Mouse (Mus musculus) activated CD4-positive, CD25-positive, alpha-beta regulatory T cell, adult 9 weeks (primary cell): ENCODE results near the gene U2af2. TPM values are rescaled to one million over a fixed set of nuclear protein-coding genes. Genes with fewer than 3 reads are reported as not detected.

ENCODE experiments used
- polyA plus RNA-seq: library from polyadenylated mRNA; unstranded; fragments of 100-300 nt; shearing (Covaris generic); gene quantifications from one replicate; pipeline ENCODE4 v1.2.1, GENCODE M21; 2017

U2af2 gene
- polyA plus RNA-seq = 98.6 TPM

DNA sequence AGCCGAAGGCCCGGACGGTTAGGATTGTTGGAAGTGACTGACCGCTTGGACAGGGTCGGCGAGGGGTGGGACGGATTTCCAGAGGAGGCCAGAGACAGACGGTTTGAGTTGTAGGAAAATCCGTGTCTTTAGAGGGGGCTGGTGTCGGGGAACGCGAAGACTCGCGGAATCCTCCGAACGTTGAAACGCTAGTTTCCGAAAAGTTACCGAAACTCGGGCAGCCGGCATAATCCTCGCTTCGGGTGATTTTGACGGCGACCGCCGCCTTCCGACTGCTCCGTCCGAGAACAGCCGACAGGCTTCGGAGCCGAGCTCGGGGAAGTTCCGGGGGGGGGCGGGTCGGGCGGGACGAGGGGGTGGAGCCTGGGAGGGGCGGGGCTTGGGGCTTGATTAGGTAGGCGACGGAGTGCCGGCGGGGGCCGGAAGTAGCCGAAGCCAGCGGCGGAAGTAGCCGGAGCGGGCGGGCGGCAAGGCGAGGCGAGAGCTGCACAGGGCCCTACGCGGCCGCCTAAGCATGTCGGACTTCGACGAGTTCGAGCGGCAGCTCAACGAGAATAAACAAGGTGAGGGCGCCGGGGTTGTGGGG is at the start of gene U2af2:
TSS of gene U2af2 (plus strand) at position 370 of the 586 bp plus-strand sequence.

DNA sequence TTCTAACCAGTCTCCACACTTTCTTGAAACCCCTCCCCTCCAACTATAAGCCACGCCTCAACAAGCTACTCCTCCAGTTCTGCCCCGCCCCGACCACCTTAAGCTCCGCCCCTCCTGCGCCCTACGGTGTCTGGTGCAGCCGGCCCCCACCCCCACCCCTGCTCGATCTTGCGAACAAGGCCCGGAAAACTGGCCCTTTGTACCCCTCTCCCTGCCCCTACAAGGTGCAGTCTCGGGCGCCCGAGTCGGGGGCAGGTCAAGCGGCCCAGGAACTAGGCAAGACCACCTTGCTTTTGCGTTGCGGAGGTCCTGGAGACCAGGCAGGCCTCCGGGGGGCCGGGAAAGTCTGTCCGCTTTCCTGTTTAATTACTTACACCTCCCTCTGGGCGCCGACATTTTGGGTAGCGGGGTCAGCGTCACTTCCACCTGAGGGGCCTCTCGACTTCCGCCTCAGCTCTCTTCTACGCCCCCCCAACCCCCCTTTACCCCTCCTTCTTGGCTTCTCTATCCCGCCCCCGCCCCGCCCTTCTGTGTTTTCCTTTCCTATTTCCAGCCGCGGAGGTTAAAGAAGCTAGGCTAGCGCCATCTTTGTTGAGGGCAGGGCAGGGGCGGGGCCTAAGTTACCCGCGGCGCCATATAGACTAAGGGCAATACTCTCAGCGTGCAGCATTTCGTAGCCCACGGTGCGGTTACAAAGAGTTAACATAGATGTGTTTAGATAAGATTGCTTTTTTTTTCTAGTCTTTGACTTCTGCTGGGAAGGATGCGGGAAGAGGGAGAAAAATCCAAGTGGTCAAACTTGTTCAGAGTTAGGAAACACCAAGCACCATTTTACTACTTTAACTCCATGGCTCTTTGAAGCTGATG is 47.5 kb upstream of the U2af2 start, which contains the start of the genes Zfp524 and Fiz1:
TSS of gene Zfp524 (plus strand) at position 165 of the 867 bp plus-strand sequence.
TSS of gene Fiz1 (minus strand) at position 447 of the 867 bp plus-strand sequence.

DNA sequence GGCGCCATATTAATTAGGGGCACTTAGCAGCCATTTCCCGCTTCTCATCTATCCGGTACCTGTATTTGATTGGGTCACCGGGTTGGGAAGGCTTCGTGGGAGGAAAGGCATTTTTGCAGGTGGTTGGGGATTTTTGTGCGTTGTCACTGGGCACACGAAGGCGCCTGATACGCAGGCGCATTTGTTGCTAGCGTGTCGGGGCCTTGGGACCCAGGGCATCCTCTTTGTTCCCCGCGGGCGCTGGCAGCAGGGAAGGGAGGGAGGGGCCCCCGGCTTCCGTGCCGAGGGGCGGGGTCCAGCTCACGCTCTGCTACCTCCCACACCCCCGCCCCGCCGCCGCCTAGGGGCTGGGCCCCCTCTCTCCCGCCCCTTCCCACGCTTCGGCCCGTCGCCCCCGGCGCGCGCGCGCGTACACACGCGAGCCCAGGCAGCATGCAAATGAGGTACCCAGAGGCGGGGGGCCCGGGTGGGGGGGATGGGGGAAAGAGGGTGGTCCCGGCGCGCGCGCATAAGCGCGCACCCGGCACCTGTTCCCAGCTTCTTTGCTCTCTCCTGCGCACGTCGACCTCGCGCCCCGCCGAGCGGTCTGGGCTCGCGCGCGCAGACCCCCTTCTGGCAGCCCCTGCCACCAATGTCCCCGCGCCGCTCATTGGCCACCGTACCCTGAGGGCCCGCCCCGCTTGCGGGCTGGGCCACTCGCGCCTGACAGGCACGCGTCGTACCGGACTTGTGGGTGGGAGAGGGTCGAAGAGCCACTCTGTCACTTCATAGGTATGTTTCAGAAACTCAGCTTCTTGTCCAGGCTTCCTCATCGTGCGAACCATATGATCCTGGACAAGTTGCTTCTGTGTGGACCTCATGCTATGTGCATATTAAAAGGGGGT is 46.6 kb upstream of the U2af2 start, which contains the start of gene Gm44973:
TSS of gene Gm44973 (plus strand) at position 379 of the 884 bp plus-strand sequence.

DNA sequence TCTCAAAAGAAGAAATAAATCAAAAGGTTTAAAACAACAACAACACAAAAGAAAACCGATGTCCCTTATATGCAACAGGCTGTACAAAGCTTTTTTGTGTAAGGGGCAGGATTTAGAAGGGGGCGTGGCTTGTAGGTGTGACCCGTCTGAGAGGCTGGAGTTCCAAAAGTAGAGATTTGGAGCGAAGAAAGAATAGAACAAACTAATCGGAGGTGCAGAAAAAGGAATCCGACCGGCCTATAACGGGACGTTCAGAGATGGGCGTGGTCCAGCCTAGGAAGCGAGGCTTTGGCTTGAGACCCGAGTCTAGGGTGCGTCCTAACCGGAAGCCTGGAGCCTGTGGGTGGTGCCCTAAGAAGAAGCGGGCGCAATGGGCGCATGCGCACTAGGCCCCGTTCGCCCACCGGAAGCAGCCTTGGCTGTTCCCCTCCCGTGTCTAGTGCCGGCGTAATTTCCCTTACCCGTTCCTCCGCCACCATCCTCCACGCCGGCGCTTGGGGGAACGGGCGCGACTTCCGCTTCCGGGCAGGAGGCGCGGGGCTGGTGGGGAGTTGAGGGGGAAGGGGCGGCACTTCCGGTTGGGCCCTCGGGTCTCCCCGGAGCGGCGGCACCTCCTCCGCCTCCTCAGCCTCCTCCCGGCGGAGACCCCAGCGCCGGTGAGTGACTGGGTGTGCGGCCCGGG is 41.8 kb upstream of the U2af2 start, which contains the start of the genes Zfp865 and Ccdc106:
TSS of gene Zfp865 (plus strand) at position 377 of the 682 bp plus-strand sequence.
TSS of gene Ccdc106 (plus strand) at position 554 of the 682 bp plus-strand sequence.

DNA sequence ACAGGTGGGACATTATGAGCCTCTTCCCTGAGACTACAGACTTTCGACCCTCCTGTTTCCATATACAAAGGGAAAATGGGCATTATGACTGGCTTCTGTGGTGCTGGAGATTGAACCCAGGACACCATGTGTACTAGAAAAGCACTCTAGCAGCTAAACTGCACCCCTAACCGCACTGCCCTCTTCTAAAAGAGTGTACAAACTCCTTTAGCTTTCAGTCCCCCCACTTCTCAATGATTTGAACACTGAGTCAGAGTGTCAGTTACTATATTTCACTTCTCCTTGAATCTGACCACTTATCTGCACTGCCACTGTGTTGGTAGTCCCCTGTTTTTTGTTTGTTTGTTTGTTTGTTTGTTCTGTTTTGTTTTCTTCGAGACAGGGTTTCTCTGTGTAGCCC is 28.1 kb upstream of the U2af2 start, which contains the start of gene 4632433K11Rik:
TSS of gene 4632433K11Rik (plus strand) at position 301 of the 400 bp plus-strand sequence.

DNA sequence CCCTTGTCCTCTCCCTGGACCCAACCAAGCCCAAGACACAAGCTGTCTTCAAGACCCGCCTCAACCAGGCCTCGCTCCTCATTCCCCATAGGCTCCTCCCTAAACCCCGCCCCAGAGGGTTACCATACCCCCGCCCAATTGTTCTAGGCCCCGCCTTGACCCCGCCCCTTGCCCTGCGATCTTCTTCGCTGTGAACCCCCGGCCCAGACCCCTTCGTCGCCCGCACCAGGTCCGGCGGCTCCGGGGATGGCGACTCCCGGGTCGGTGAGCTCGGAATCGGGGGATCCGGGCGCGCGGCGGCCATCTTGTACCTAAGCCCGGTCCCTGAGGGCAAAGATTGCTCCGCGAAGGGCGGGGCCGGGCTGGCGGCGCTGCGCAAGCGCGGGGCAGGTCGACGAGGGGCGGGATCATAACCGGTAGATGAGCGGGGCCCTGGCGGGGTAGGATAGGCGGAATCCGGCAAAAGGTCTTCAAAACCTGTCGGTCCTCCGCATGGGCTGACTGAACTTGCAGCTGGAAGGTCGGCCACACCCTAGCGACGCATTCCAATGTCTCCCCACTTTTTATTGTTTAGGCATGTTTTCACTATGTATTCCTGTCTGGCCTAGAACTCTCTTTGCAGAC is 23.7 kb upstream of the U2af2 start, which contains the start of gene Zfp784:
TSS of gene Zfp784 (minus strand) at position 338 of the 624 bp plus-strand sequence.

DNA sequence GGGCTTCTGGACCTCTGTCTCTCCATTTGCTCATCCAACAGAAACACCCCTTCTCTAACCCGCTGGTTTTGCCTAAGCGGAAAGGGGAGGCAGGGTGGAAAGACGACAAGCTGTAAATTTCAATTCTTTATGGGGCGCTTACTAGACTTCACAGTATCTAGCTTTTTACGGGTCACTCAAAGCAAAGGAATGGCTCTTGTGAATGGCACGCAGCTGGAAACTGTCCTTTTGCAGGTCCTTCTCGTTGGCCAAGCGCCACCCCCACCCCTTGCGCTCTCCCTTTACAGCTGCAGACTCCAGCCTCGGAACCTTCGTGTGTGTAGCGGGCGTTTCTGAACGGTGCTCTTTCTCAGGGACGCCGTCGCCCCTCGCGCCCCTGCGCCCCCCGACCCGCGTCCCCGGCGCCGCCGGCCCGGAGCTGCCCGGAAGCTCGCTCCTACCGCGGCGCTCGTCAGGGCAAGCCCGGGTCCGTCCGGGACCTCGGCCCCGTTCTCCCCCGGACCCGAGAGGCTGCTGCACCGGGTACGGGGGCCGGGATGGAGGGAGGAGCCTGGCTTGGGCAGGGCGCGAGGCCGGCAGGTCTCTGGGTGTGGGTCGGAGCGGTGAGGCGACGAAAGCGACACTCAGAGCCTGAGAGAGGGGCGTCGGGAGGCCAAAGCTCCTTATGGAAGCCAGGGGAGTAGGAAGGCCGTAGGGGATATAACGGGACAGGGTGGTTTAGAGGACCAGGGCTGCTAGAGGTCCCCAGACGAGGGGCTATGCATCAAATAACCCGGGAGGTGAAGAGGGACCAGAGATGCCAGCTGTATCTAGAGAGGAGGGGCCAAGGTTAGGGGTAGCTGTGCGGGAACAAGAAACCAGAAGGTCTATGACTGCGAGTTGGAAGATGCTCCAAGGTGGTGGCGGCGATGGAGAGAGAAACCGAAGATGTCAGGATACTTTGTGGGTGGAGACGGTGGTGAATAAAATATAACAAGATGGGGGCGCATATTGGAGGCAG is 10.4 kb upstream of the U2af2 start, which contains the start of gene Zfp580:
TSS of gene Zfp580 (plus strand) at position 346 of the 1,000 bp plus-strand sequence.

DNA sequence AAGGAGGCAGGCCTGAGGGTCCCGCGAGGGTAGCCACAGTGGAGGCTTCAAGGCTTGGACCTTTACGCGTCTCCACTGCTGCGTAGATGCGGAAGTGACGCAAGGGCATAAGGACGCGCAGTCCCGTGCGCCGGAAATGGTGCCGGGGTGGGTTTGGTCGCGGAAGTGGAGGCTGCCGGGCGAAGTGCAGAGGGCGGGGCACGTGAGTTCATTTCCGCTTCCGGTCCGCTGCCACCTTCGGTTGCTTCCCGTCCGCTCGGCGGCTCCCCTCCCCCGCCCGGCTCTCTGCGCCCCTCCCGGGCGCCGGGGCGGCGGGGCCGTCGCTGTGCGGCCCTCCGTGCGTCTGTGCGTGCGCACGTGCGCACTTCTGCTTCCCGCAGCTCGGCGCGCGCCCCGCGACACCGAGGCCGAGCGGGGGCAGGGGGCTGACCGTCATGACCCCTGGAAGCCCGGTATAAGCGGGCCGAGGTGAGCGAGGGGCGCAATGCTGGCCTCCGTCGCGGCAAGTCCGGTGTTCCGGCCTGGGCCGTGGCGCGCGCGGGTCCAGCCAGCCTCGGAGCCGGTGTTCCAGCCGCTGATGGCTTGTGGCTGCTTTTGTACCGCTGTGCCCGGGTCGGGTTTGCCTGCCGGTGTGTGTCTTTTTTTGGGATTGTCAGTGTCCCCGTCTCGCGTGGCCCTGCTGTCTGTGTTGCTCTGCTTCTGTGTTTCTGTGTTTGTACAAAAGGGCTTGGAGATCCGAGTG is 18.2 kb downstream of the U2af2 start, which contains the start of gene Epn1:
TSS of gene Epn1 (plus strand) at position 226 of the 742 bp plus-strand sequence.

DNA sequence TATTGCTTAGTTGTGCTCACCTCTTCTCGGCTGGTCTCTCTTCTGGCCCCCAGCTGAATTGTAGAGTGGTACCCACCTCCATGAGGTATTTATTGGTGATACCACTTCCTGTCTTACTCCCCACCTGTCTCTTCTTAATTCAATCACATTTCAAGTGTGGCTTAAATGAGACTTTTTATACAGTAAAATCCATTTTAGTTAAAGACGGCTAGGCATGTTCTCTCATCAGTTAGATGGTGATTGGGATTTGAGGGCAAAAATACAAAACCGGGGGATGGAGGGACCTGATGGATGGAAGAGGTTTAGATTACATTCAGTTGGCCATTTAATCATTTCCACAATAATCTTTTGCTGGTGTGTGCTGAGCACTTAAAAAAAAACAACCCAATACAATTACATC is 54.9 kb downstream of the U2af2 start, which contains the start of gene Rfpl4:
TSS of gene Rfpl4 (minus strand) at position 101 of the 400 bp plus-strand sequence.

DNA sequence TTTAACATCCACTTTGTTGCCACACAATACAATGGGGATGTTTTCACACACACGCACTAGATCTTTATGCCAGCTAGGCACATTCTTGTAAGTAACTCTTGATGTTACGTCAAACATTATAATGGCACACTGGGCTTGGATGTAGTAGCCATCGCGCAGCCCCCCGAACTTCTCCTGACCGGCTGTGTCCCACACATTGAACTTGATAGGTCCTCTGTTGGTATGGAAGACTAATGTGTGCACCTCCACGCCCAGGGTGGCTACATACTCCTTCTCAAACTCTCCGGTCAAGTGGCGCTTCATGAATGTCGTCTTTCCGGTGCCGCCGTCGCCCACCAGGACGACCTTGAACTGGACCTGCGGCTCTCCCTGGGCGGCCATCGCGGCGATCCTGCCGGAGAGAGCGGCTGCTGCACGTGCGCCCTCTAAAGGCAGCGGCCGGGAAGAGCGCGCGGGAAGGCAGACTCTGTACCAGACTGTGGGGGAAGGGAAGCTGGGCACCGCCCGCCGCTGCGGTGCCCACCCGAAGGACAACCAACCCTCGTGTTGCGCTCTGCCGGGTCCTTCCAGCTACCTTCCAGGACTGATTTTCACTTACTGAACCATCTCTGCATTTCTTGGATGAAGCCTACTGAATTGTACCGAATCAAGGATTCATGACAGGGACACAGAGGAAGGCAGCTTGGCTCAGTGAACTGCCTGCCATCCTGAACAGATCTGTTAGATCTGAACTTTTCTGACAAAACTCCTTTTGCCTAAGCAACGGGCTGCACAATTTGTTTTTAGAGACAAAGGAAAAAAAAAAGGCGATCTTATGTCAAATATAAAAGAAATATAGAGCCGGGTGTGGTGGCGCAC is 63.8 kb downstream of the U2af2 start, which contains the start of gene Rasl2-9:
TSS of gene Rasl2-9 (minus strand) at position 402 of the 858 bp plus-strand sequence.

Other genes starting within 250 kb of the U2af2 start
- gene Ube2s, start 249.6 kb upstream of the U2af2 start, polyA plus RNA-seq = 105 TPM
- gene Shisa7, start 217.4 kb upstream of the U2af2 start, polyA plus RNA-seq = not detected
- gene Isoc2b, start 191.9 kb upstream of the U2af2 start, polyA plus RNA-seq = 43.7 TPM
- gene Isoc2a, start 185.0 kb upstream of the U2af2 start, polyA plus RNA-seq = 0.53 TPM
- gene Gm36210, start 155.6 kb upstream of the U2af2 start, polyA plus RNA-seq = not detected
- gene Zfp628, start 146.9 kb upstream of the U2af2 start, polyA plus RNA-seq = 1.6 TPM
- 0.90 TPM for gene Nat14, start 140.1 kb upstream of the U2af2 start, polyA plus RNA-seq
- gene Ssc5d, start 136.4 kb upstream of the U2af2 start, polyA plus RNA-seq = not detected
- 0.84 TPM for gene Sbk2, start 97.7 kb upstream of the U2af2 start, polyA plus RNA-seq
- gene Sbk3, start 91.0 kb upstream of the U2af2 start, polyA plus RNA-seq = not detected
- 13.5 TPM for gene Zfp579, start 66.0 kb upstream of the U2af2 start, polyA plus RNA-seq
- gene Zfp524, start 47.7 kb upstream of the U2af2 start, polyA plus RNA-seq = 34.1 TPM
- gene Fiz1, start 47.4 kb upstream of the U2af2 start, polyA plus RNA-seq = 39.2 TPM
- 5.7 TPM for gene Gm44973, start 46.6 kb upstream of the U2af2 start, polyA plus RNA-seq
- gene Zfp865, start 41.8 kb upstream of the U2af2 start, polyA plus RNA-seq = 6.2 TPM
- gene Ccdc106, start 41.6 kb upstream of the U2af2 start, polyA plus RNA-seq = not detected
- gene 4632433K11Rik, start 28.0 kb upstream of the U2af2 start, polyA plus RNA-seq = not detected
- 3.7 TPM for gene Zfp784, start 23.7 kb upstream of the U2af2 start, polyA plus RNA-seq
- 1.1 TPM for gene Zfp580, start 10.6 kb upstream of the U2af2 start, polyA plus RNA-seq
- gene Epn1, start 18.1 kb downstream of the U2af2 start, polyA plus RNA-seq = 12.4 TPM
- not detected for gene Rfpl4, start 54.8 kb downstream of the U2af2 start, polyA plus RNA-seq
- 0.29 TPM for gene Rasl2-9, start 63.8 kb downstream of the U2af2 start, polyA plus RNA-seq
- 0.12 TPM for gene Vmn1r55, start 87.5 kb downstream of the U2af2 start, polyA plus RNA-seq
- gene Vmn1r56, start 134.6 kb downstream of the U2af2 start, polyA plus RNA-seq = not detected
- gene Vmn1r57, start 156.3 kb downstream of the U2af2 start, polyA plus RNA-seq = not detected